Mouse (Mus musculus) yolk sac, embryonic 10.5 days (tissue): Measurements from ENCODE around the gene Sox12.
"Not testable (repeated sequence)": the region's sequence is repeated elsewhere in the genome, so short reads cannot be mapped to it uniquely, and the experiment has no call there.

Source experiments
- DNase-seq: peaks from one replicate; pipeline ENCODE4 v3.0.0-alpha.2; 2017; ENCODE audit warnings: low spot score

Sox12 gene

DNA sequence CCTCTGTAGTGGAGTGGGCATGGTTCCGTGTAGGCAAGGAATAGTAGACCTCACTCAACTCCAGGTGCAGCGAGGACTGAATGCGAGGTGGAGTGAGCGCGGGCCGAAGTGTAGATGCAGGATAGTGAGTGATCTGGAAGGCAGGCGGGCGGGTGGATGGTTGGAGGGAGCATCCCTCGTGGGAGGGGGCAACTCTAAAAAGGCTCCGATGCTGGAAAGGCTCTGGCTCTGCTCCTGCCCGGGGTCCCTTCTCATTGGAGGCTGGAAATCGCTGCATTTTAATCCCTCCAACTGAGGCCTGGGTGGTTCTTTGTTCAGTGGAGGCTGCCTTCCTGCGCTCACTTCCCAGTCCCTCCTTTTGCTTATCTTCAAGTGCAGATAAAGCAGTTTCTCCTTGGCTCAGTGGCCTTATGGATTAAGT is 1.3 kb upstream of the Sox12 start:
- no peak for DNase-seq

DNA sequence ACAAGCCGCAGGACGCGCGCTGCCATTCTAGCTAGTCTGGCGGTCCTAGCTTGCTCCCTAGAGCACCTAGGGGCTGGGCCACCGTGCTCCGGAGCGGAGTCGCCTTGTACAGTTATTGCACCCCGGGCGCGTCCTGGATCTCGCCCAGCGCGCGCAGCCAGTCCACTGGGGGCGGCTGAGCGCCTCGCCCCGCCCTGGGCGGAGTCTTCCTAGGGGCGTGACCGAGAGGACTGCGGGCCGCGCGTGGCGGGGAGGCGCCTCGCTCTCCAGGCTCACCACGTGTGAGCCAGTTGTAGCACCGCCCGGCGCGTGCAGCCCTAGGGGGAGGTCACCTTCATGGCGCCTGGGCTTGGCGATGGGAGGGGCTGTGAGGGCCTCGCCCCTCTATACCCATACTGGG is 828 bp upstream of the Sox12 start:
- peak; percentile 94 for DNase-seq

DNA sequence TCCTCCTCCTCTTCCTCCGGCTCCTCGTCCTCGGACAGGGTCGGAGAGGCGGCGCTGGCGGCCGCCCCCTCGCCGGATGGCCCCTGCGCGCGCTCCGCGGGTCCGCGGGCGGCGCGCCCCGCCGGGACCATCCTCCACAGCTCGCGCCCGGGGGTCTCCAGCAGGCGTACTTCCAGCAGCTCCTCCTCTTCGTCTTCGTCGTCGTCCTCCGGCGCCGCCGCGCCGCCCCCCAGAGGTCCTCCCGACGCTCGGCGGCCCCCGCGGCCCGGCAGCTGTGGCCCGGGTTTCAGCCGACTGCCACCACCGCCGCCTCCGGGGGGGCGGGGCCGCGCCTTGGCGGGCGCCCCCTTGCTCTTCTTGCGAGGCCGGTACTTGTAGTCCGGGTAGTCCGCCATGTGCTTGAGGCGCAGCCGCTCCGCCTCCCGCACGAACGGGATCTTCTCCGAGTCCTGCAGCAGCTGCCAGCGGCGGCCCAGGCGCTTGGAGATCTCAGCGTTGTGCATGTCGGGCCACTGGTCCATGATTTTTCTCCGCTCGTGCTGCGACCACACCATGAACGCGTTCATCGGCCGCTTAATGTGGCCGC is 766 bp downstream of the Sox12 start:
- peak; percentile 85 for DNase-seq

DNA sequence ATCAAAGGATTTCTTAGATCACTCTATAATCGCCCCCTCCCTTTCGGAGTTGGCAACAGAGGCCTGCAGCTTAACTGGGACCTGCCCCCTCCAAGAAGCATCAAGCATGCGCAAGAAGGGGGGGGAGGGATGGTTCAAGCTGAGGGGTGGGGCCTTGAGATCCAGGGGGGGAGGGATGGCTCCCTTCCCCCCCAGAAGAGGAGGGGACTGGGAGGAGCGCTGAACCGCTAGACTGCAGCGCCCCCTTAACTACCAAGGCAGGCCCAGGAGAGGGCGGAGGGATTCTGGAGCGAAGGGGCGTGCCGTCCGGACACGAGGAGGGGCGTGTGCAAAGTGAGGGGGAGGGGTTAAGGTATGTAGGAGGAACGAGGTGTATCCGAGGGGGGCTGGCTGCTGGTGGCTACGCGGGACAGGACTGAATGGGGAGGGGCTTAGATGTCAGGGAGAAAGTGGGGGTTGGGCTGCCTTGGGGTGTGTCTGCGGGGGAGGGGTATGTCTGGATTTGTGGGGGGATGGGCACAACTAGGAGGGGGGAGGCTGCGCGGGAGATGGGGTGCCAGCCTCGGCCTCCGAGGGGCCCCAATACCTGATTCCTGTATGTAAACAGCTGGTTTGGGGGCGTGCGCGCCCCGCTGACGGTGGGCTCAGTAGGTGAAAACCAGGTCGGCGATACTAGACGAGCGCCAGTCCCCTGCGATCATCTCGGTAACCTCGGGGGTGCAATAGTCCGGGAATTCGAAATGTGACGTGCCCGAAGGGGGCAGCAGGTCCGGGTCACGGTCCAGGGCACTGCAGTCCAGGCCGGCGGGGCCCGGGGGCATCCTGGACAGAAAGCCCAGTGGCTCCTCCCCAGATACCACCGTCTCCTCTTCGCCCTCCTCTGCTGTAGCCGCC is 1.5 kb downstream of the Sox12 start:
- peak; percentile 99 for DNase-seq

DNA sequence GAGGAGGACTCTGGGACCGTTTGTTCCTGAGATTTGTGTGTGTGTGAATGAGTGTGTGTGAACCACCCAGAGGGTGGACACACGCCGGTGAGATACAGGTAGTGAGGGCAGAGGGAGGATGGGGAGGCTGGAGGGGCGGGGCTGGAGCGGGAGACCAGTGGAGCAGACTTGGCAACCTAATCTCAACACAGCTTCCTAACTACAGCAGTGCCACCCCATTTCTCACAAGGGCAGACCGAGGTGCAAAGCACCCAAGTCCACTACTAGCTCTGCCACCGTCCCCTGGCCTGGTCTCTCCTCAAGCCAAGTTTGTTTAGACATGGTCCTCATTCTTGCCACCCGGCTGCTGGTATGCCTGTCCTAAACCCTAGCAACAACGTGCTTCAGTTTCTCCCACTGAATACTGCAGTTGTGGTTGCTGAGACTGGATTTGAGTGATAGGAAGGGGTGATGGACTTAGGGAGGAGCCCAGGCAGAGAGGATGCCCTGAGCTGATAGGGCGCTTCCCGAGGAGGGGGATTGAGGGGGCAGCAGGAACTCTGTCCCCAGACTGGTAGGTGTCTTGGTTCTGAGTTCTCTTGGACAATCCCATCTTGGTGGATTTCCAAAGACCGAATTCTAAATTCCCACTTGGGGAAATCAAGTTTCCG is 2.5 kb downstream of the Sox12 start:
- DNase-seq, result no peak

DNA sequence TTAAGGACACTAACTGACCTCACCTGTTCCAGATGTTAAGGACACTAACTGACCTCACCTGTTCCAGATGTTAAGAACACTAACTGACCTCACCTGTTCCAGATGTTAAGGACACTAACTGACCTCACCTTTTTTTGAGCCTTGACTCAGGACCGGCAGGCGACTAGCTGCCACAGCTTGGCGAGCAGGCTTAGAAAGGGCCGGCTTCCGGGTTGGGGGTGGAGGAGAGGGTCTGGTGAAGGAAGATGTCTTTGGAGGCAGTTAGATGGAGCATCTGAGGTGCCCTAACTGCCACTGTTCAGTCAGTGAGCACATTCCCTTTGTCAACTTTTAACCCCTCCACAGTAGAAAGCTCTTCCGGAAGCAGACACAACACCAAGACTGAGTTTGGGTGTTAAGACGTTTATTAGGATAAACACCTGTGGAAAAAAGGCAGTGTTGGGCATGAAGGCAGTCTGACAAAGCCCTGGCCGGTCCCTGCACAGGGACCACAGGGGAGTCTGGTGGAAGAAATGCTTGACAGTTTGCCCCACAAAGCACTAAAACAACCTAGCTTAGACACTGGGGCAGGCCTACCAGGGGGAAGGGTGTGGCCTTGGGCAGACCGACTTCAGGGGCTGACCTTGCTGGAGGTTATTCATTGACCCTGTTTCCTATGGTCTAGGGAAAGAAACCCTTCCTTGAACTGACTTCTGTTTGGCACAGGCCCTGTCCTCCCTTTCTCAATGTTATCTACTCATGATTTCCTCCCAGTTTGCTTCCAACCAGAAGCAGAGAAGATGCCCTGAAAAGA is 4.4 kb downstream of the Sox12 start:
- peak; percentile 40 for DNase-seq

DNA sequence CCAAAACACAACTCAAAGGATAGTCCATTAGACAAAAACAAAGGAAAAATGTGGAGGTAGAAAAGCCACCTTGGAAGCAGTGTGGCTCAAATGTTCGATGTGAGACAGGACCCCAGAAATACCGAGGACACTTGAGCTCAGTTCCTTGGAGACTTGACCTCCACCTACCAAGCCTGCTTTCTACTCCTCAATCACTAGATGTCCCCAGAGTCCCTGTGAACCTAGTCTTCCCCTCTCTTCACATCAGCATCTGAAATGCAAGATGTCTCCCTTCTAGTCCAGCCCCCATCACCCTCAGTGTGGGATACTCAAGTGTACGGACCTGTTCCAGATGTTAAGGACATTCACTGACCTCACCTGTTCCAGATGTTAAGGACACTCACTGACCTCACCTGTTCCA is 5.1 kb downstream of the Sox12 start:
- peak; percentile 52 for DNase-seq

DNA sequence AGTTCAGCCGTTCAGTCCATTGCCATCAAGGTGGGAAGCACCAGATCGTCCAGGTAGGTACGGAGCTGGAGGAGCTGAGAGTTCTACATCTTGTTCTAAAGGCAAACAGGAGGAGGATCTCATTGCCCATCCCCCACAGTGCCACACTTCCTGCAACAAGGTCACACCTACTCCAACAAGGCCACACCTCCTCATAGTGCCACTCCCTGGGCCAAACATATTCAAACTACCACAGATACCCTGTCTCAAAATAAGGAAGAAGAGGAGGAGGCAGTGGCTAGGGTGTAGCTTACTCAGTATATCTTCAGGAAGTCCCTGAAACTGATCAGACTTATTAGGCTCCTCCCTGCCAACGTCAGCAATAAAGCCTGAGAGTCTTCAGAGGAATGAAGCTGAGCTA is 13.7 kb downstream of the Sox12 start:
- no peak for DNase-seq

DNA sequence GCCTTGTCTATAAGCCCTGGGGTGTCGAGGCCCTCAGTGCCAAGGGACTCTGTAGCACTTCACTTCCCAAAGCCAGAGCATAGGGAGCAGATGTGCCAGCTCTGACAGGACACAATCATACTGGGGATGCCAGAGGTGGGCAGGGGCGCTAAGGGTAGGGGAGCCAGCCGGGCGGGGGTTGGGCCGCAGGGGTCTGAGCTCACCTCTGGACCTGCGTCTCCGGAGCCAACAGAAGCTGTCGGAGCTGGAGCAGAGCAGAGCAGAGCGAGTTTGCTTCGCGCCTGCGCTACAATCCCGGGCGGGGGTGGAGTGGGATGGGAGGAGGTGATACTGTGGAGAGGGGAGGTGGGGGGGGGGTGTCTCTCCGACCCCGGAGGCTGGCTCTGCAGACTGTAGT is 21.5 kb downstream of the Sox12 start, which contains the start of gene Nrsn2:
TSS of gene Nrsn2 (minus strand) at position 294 of the 397 bp plus-strand sequence.
- no peak for DNase-seq

DNA sequence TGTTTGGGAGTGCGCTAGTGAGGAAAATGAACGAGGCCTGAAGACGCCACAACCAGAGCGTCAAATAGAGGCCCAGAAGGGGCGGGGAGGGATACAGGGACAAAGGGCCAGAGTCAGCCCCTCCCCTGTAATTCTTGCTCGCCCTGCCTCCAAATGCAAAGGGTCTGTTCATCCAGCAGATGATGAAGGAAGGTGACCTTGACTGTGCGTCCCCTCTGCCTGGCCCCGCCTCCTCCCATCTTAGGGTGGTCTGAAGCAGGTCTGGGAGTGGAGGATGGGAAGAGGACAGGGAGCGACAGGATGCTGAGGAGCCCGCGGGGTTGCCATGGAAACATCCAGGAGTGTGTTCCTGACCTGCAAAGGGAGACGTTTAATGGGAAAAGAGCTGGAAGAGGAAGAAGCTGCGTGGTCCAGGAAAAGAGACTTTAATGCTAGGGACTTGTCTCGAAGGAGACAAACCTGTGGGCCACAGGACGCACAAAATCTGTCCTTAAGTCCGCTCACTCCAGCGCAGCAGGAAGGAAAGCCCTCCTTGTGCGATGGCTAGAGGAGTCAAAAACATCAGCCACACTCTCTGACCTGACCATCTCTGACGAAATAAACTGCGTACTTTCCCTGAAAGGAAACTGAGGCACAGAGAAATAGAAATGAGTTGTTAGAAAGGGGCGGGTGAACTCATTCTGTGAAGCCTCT is 22.1 kb downstream of the Sox12 start:
- no peak for DNase-seq

DNA sequence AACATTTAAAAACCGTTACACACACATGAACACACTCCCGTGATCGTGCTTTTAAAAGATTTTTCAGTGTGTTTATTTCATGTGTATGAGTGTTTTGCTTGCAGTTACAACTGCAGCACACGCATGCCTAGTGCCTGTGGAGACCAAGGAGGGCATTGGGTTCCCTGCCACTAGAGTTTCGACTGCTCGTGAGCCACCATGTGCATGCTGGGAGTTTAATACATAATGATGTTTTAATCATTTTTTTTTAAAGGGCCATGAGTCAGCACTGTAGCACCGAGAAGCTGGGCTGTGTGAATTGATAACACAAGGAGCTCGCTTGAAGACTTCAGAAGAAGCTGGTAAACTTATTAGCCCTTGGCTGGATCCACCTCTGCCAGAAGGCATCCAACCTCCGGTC is 24.3 kb downstream of the Sox12 start:
- DNase-seq, result no peak

DNA sequence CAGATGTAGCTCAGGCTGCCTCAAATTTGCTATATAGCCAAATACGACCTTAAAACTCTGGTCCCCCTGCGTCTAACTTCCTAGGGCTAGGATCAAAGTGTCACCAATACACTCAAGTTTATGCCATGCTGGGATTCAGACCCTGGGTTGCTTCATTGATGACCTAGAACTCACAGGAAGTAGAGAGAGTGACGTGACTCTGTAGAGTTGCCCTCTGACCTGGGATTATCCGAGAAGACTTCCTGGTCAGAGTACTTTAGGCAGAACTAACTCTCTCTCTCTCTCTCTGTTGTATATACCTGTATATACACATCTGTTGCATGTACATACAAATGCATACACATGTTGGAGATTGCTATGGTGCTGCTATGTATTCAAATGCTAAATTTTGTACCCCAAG is 25.2 kb downstream of the Sox12 start:
- DNase-seq, result no peak

DNA sequence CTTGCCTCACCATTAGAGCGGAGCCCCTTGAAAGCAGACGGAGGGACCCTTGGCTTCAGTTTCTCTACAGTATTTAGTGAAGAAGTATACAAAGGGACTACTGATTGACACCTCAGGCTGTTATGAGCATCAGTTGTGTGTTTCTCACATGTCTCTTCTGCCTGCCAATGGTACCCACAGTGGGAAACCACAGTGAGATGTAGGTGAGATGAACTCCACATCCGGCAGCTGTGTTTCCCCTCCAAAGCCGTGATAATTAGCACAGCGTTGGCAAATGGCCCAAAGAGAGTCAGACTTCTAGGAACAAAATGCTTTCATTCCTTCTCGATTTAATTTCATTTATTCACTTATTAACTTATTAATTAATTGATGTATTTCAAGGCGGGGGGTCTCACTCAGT is 25.8 kb downstream of the Sox12 start:
- DNase-seq, result no peak

DNA sequence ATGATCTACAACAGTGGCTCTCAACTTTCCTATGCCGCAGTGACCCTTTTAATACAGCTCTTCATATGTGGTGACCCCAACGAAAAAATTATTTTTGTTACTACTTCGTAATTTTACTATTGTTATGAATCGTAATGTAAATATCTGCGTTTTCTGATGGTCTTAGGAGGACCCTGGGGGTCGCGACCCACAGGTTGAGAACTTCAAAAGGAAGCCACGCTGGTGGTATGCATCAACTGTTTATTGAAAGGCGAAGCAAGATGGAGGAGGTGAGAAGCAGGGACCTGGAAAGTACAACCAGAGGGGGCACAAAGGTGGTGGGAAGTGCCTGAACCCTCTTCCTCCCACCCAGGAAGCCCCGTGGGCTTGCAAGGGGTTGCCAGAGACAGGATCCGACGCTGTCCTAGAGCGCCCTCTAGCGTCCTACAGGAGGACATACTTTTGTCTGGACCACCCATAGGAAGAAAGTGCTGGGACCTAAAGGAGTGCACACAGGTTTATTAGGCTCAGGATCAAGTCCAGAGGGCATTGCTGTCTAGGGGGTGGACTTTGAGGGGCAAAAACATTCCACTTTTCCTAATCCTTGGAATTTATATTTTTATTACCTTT is 29.2 kb downstream of the Sox12 start:
- DNase-seq, result peak; percentile 27

DNA sequence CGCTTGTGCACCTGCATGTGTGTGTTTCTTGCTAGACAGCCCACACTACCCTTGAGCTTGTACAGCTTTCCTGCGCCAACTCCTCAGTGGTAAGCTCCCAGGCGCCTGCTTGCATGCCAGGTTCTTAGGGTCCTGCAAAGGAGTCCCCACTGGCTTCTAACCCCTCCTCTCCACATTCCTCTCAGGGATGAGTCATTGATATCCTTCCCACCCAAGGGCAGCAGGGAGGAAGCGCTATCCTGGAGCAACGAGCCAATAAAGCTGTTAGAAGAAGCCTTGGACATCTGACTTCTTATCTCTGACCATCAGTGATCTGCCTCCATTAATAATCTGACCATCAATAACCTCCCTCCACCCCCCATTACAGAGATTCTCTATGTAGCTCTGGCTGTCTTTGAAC is 29.9 kb downstream of the Sox12 start:
- no peak for DNase-seq

DNA sequence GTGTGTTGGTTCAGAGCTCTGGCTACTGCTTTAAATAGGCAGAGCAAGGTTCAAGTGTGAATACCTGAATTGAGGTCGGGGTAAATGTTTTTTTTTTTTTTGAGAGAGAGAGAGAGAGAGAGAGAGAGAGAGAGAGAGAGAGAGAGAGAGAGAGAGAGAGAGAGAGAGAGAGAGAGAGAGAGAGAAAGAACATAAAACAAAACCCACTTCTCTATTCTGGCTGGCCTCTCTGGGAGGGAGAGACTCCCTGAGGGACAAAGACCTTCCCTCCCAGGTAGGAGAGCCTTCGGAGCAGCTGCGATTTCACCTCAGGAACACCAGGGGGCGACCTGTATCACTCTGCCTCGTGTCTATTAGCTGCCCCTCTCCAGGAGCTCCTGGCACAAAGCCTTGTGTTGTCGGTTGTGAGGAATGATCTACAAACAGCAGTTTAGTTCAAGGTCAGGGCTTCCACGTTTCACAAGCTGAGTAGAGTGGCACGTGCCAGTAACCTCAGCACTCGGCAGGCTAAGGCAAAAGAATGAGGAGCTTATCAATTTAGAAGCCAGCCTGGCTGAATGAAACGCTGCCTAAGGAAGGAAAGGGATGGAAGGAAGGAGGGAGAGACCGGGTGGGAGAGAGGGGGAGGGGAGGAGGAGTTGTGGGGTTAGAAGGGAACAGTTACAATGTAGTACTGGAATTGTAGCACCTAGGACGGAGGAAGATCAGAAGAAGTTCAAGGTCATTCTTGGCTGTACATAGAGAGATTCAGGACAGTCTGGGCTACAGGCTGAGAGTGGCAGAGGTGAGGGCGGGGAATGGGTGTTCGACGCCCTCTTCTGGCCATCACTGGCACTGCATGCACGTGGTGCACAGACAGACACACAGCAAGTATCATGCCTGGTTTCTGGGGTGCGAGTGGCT is 34.4 kb downstream of the Sox12 start:
- DNase-seq, result peak; percentile 73

DNA sequence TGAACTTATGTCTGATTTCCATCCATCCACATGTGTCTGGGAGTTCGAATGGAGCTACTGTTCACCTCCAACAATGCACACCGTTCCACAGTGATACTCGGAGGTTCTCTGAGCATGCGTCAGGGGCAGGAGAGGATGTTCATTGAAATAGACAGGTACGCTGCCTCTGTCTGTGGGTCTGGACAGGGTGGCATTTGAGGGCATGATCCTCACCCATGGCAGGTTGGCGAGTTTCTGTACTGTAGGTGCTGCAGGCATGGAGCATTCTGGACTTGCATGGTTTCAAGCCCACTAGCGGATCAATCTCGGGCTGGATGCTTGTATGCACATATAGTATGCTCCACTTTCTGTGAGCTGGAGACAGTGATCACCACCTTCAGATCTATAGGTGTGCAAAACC is 36.7 kb downstream of the Sox12 start:
- no peak for DNase-seq

DNA sequence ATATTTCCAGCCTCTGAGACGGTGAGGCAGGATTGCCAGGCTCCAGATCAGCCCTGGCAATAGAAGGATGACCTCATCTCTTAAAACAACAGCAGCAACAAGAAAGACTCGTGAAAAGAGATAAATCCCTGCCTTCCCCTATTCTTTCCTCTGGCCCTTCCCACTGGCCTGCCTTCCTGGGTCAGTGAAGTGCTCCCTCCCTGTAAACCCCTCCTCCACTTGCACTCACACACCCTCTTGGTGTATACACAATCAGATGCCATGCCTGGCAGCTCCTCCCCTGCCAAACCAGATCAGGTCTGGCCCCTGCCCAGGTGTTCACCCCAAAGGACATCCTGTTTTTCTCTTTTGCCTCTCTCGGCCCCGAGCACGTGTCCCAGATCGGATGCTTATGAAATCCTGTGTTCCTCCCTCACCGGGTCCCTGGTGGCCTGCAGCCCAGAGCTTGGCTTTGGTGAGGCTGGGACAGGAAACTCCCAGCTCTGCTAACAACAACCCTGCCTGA is 37.5 kb downstream of the Sox12 start:
- DNase-seq, result no peak

DNA sequence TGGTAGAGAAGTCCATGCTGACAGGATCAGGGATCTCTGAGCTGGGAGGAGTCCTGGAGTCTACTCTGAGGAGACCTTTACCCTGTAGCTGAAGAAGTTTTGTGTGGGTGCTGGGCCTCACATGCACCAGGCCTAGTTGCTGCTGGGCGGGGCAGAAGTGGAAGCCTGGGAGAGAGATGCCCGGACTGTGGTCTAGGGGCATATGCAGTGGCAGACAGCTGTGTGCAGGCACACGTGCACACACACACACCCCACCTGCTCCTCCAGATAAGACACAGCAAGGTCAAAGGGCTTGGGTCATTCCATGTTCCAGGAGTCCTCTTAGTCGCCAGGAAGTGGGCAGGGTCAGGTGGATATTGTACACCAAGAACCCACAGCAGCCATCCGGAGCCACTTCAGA is 38.2 kb downstream of the Sox12 start:
- DNase-seq, result peak; percentile 72

DNA sequence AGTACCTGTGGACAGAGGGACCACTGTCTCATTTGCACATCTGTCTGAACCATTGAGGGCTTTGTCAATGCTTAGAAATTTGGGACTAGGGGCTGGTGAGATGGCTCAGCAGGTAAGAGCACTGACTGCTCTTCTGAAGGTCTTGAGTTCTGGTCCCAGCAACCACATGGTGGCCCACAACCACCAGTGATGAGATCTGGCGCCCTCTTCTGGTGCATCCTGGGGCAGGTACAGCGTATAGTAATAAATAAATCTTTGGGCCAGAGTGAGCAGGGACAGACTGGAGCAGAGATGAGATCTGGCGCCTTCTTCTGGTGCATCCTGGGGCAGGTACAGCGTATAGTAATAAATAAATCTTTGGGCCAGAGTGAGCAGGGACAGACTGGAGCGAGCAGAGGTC is 38.9 kb downstream of the Sox12 start:
- DNase-seq, result not testable (repeated sequence)
